Mouse (Mus musculus): ENCODE data around the gene Sh3gl2.

DNA sequence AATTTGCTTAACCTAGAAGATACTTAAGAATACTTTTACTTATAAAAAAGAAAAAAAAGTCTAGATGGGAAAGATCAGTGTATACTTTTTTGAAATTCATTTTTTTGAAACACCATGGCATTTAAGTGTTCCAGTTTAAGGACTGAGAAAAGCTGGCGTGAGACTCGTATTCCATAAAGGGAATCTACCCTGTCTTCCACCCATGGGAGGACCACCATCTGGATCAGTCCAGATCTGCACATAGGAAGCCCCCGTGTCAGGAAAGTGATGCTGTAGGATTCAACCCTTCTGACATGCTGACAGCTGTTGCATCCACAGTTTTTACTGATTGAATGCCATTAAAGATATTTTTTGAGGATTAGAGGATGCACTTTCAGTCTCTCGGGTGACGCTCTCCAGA, 134.2 kb downstream of the Sh3gl2 start:
- TF ChIP-seq CTCF (IDR thresholded peaks at IDR 0.05; ENCODE audit: control insufficient read depth, insufficient read depth, insufficient replicate concordance, low read depth, low read length) (no peak), POLR2A (IDR thresholded peaks at IDR 0.05; ENCODE audit: control insufficient read depth, low read depth, low read length) (no peak)

All from testis, adult 2 months (tissue).